Mouse (Mus musculus) kidney, postnatal 0 days (tissue): ENCODE data around the gene 1700023F06Rik. TPM values are rescaled to one million over a fixed set of nuclear protein-coding genes. Genes with fewer than 3 reads are reported as not detected.
"Not testable (repeated sequence)": the region's sequence is repeated elsewhere in the genome, so short reads cannot be mapped to it uniquely, and the experiment has no call there.

ENCODE experiments used
- ATAC-seq: fragments of 200-750 bp; cut with Nextera tagmentation; replicated peaks from 2 replicates; pipeline ENCODE4 v1.8.0; 2017; ENCODE audit warnings: low read depth, moderate number of reproducible peaks, moderate TSS enrichment, moderate library complexity; ENCODE audit not compliant: low FRiP score
- DNase-seq: peaks from one replicate; pipeline ENCODE4 v3.0.0-alpha.2; 2016; ENCODE audit warnings: low spot score
- H3K27ac ChIP-seq: fragments of 300-500 bp; sonication (generic); 2 replicates; pipeline ENCODE4 v1.5.1; 2014; ENCODE audit warnings: mild to moderate bottlenecking
- H3K27me3 ChIP-seq: fragments of 300-500 bp; sonication (generic); 2 replicates; pipeline ENCODE4 v1.6.1; 2014; ENCODE audit warnings: low read length, mixed read lengths; ENCODE audit not compliant: insufficient read depth
- H3K36me3 ChIP-seq: fragments of 300-500 bp; sonication (generic); 2 replicates; pipeline ENCODE4 v1.6.1; 2014; ENCODE audit warnings: low read length, mixed read lengths; ENCODE audit not compliant: insufficient read depth
- H3K4me1 ChIP-seq: fragments of 300-500 bp; sonication (generic); replicated peaks from 2 replicates; pipeline ENCODE4 v1.6.1; 2014; ENCODE audit warnings: antibody characterized with exemption, low read length, mixed read lengths; ENCODE audit not compliant: insufficient read depth
- H3K4me2 ChIP-seq: fragments of 300-500 bp; sonication (generic); 2 replicates; pipeline ENCODE4 v1.6.1; 2014; ENCODE audit warnings: mild to moderate bottlenecking, low read length, moderate library complexity, mixed read lengths
- H3K4me3 ChIP-seq: fragments of 300-500 bp; sonication (generic); replicated peaks from 2 replicates; pipeline ENCODE4 v1.5.1; 2014; ENCODE audit warnings: low read depth, low read length
- H3K9ac ChIP-seq: fragments of 300-500 bp; sonication (generic); 2 replicates; pipeline ENCODE4 v1.6.1; 2014; ENCODE audit warnings: low read depth, low read length
- H3K9me3 ChIP-seq: fragments of 300-500 bp; sonication (generic); replicated peaks from 2 replicates; pipeline ENCODE4 v1.6.1; 2016; ENCODE audit warnings: low read length, inconsistent platforms, mixed read lengths
- CTCF ChIP-seq: IDR thresholded peaks from 2 replicates; pipeline ENCODE4 v1.5.1; 2016; ENCODE audit warnings: antibody characterized with exemption, low read depth, mild to moderate bottlenecking, moderate library complexity
- WGBS: fragments of 180-500 bp; shearing (Covaris S2); extraction: QIAGEN DNeasy Blood & Tissue Kit; methylation state at CpG from one replicate; pipeline ENCODE4 v1.1.7; 2014; 5-methylcytosine and 5-hydroxymethylcytosine counted together
- polyA plus RNA-seq: library from polyadenylated mRNA; unstranded; fragments of >200 nt; fragmentation: Nextera tagmentation; extraction: Ambion mirVana; gene quantifications from 2 replicates; pipeline ENCODE4 v1.2.1, GENCODE M21; 2015

The 1700023F06Rik gene
- polyA plus RNA-seq, 1 experiment from 2014 or later: 0.37 TPM

GRCm38 (mm10) chr11:103229608-103230007, 21.2 kb upstream of the 1700023F06Rik start:
- 93% methylated on average over 2 of the region's 2 CpGs for WGBS
- TF ChIP-seq CTCF: peak; percentile 36; the same call in 1 of the 2 replicates
- peaks cover 42% of the 10 kb centered on the region for H3K36me3 ChIP-seq

GRCm38 (mm10) chr11:103223951-103224456, 15.6 kb upstream of the 1700023F06Rik start:
- no peaks in the 10 kb centered on the region for H3K27me3 ChIP-seq
- no peaks in the 10 kb centered on the region for H3K9me3 ChIP-seq
- H3K27ac ChIP-seq: peak overlapping the region; percentile 70
- no peak overlapping the region for H3K4me2 ChIP-seq
- ATAC-seq (no peak), DNase-seq (no peak)
- WGBS: 55% methylated on average over 18 of the region's 18 CpGs
- no peaks in the 10 kb centered on the region for H3K4me1 ChIP-seq
- peaks cover 51% of the 10 kb centered on the region for H3K36me3 ChIP-seq
- H3K9ac ChIP-seq: no peak overlapping the region
- H3K4me3 ChIP-seq: no peak overlapping the region
- no peak for TF ChIP-seq CTCF

More at GRCm38 (mm10) chr11:103229608-103230007, 21.2 kb upstream of the 1700023F06Rik start:
- Histone ChIP-seq H3K9ac (no peak overlapping the region), H3K27me3 (no peaks in the 10 kb centered on the region), H3K4me1 (no peaks in the 10 kb centered on the region), H3K4me3 (no peak overlapping the region), H3K27ac (no peak overlapping the region), H3K9me3 (no peaks in the 10 kb centered on the region), H3K4me2 (no peak overlapping the region)
- DNase-seq: no peak
- no peak for ATAC-seq

- ATAC-seq (no peak), DNase-seq (peak; percentile 40)
- no peak for TF ChIP-seq CTCF
- H3K9me3 ChIP-seq: no peaks in the 10 kb centered on the region
- no peaks in the 10 kb centered on the region for H3K27me3 ChIP-seq
- 0 out of 2 replicates have a peak, but pooled peaks cover 4% of the 10 kb centered on the region for H3K4me1 ChIP-seq
- no peak overlapping the region for H3K4me3 ChIP-seq
- H3K9ac ChIP-seq: no peak overlapping the region
- H3K27ac ChIP-seq: peak overlapping the region; percentile 70; the same call in 1 of the 2 replicates
- 80% methylated on average over 10 of the region's 10 CpGs for WGBS
- H3K36me3 ChIP-seq: peaks cover 47% of the 10 kb centered on the region
- H3K4me2 ChIP-seq: no peak overlapping the region
These were observed 15.1 kb upstream of the 1700023F06Rik start for GRCm38 (mm10) chr11:103223444-103223843.

- not testable (repeated sequence) for ATAC-seq, H3K4me3 ChIP-seq, H3K9ac ChIP-seq, DNase-seq, H3K4me2 ChIP-seq, H3K27ac ChIP-seq, H3K27me3 ChIP-seq, H3K9me3 ChIP-seq
- H3K4me1 ChIP-seq: 0 out of 2 replicates have a peak, but pooled peaks cover 11% of the 10 kb centered on the region
- 92% methylated on average over 4 of the region's 4 CpGs for WGBS
- H3K36me3 ChIP-seq: peaks cover 47% of the 10 kb centered on the region
These were observed 14.4 kb upstream of the 1700023F06Rik start for GRCm38 (mm10) chr11:103222718-103223117.

GRCm38 (mm10) chr11:103221437-103221836, 13.1 kb upstream of the 1700023F06Rik start:
- 85% methylated on average over 6 of the region's 6 CpGs for WGBS
- Histone ChIP-seq H3K36me3 (peaks cover 42% of the 10 kb centered on the region), H3K4me3 (no peak overlapping the region), H3K27me3 (no peaks in the 10 kb centered on the region), H3K9me3 (no peaks in the 10 kb centered on the region), H3K27ac (no peak overlapping the region), H3K4me1 (0 out of 2 replicates have a peak, but pooled peaks cover 14% of the 10 kb centered on the region), H3K4me2 (no peak overlapping the region), H3K9ac (no peak overlapping the region)
- no peak for ATAC-seq
- no peak for TF ChIP-seq CTCF
- DNase-seq: no peak

- DNase-seq: no peak
- WGBS: 86% methylated on average over 4 of the region's 4 CpGs
These were observed 11.6 kb upstream of the 1700023F06Rik start for GRCm38 (mm10) chr11:103219995-103220394.

More at GRCm38 (mm10) chr11:103219995-103220394, 11.6 kb upstream of the 1700023F06Rik start:
- peak; percentile 68 for ATAC-seq
- Histone ChIP-seq H3K4me2 (no peak overlapping the region), H3K36me3 (peaks cover 30% of the 10 kb centered on the region), H3K4me3 (no peak overlapping the region), H3K4me1 (0 out of 2 replicates have a peak, but pooled peaks cover 14% of the 10 kb centered on the region), H3K9me3 (no peaks in the 10 kb centered on the region), H3K27ac (0 out of 2 replicates have a peak overlapping the region, but pooled peaks have one; percentile 36), H3K27me3 (no peaks in the 10 kb centered on the region), H3K9ac (no peak overlapping the region)
- no peak for TF ChIP-seq CTCF
